Mouse (Mus musculus): ENCODE results near the gene Slc15a1. TPM values are rescaled to one million over a fixed set of nuclear protein-coding genes. Genes with fewer than 3 reads are reported as not detected.
A peak's percentile ranks its signal among the peaks of the same experiment; 100 is the strongest.

The Slc15a1 gene
- polyA plus RNA-seq, 1 experiment from 2014 or later, result 0.74 TPM

DNA sequence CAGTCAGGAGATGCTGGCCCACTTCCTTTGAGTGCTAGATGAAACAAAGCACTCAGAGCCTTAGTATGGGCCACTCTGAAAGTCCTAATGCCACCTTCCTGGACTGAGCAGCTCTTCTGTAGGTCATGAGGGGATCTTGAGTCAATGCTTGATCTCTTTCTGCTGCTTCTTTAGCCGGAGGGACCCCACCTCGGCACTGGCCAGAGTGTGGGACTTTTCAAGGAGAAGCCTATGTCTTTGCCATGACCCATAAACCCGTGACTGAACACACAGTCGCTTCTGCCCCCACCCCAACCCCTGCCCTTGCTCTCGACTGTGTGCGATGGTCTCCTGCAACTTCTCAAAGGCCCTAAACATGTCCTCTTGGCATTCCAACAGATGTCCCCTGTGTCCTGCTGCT lies 52.8 kb downstream of the Slc15a1 start:
- Histone ChIP-seq H3K4me3 (replicated peaks; ENCODE audit: low read depth, low read length) (no peak overlapping the region), H3K4me1 (replicated peaks; ENCODE audit: insufficient read depth, low read length) (no peaks in the 10 kb centered on the region), H3K4me2 (ENCODE audit: low read length) (no peak overlapping the region), H3K9me3 (replicated peaks; ENCODE audit: low read length) (no peaks in the 10 kb centered on the region), H3K36me3 (ENCODE audit: insufficient read depth, low read length) (no peaks in the 10 kb centered on the region), H3K27me3 (ENCODE audit: insufficient read depth, low read length) (no peaks in the 10 kb centered on the region), H3K9ac (ENCODE audit: low read depth, low read length) (no peak overlapping the region), H3K27ac (no peak overlapping the region)
- ATAC-seq (replicated peaks; ENCODE audit: low FRiP score, low read depth) (no peak), DNase-seq (ENCODE audit: low spot score) (no peak)
- TF ChIP-seq CTCF (IDR thresholded peaks at IDR 0.05; ENCODE audit: low read depth), result no peak
- 87% methylated on average over 6 of the region's 6 CpGs for WGBS

- Histone ChIP-seq H3K9me3 (replicated peaks; ENCODE audit: low read length) (no peaks in the 10 kb centered on the region), H3K36me3 (ENCODE audit: insufficient read depth, low read length) (no peaks in the 10 kb centered on the region), H3K4me3 (replicated peaks; ENCODE audit: low read depth, low read length) (no peak overlapping the region), H3K4me1 (replicated peaks; ENCODE audit: insufficient read depth, low read length) (no peaks in the 10 kb centered on the region), H3K27me3 (ENCODE audit: insufficient read depth, low read length) (no peaks in the 10 kb centered on the region), H3K4me2 (ENCODE audit: low read length) (no peak overlapping the region), H3K9ac (ENCODE audit: low read depth, low read length) (no peak overlapping the region), H3K27ac (no peak overlapping the region)
- ATAC-seq (replicated peaks; ENCODE audit: low FRiP score, low read depth) (no peak), DNase-seq (ENCODE audit: low spot score) (no peak)
- no peak for TF ChIP-seq CTCF (IDR thresholded peaks at IDR 0.05; ENCODE audit: low read depth)
- 73% methylated on average over 7 of the region's 7 CpGs for WGBS
Observed at GRCm38 (mm10) chr14:121451424-121452029, 53.5 kb downstream of the Slc15a1 start.

DNA sequence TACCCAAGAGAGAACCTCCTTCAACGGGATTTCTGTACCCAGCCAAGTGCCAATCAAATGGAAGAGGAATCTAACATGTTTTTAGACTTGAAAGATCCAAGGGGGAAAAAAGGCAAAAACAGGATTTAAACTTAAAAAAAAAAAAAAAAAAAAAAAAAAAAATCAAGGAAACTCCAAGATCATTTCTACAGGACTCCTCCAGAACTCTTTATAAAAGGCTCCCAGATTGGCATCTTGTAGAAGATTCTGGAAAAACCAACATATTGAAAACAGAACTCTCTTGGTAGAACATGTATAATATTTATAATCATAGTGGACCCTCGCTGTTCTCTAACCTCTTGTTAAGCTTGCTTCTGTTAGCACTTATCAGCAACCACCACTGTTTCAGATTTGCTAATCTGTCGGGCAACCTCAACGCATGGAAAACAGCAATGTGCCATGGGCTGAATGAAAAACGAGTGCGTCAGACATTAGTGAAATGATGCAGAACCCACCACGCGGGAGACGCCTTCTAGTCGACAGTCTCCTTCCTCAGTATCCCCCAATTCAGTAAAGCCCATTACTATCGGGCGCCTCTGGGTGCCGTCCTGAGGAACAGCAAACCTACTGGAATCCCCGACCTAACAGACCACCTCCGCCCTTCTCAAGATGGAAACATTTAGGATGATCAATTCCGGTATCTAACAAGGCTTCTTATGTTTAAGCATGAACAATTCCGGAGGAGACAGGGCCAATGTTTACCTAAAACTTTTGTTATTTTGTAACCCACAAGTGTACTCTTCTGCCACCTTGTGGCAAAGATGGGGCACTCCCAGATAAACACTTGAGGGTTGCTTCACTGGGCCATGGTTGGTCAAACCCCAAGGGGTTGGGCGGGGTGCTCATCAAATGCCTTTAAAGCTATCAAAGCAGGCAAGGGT lies 54.3 kb downstream of the Slc15a1 start:
- peak overlapping the region; percentile 62 for H3K4me2 ChIP-seq (ENCODE audit: low read length)
- 17% methylated on average over 18 of the region's 18 CpGs for WGBS
- H3K9ac ChIP-seq (ENCODE audit: low read depth, low read length), result no peak overlapping the region

GRCm38 (mm10) chr14:121446951-121447350 lies 58.1 kb downstream of the Slc15a1 start:
- WGBS, result 21% methylated on average over 9 of the region's 9 CpGs
- Histone ChIP-seq H3K4me2 (ENCODE audit: low read length) (no peak overlapping the region), H3K27ac (no peak overlapping the region), H3K4me1 (replicated peaks; ENCODE audit: insufficient read depth, low read length) (no peaks in the 10 kb centered on the region), H3K9ac (ENCODE audit: low read depth, low read length) (no peak overlapping the region), H3K4me3 (replicated peaks; ENCODE audit: low read depth, low read length) (no peak overlapping the region), H3K9me3 (replicated peaks; ENCODE audit: low read length) (no peaks in the 10 kb centered on the region), H3K27me3 (ENCODE audit: insufficient read depth, low read length) (no peaks in the 10 kb centered on the region), H3K36me3 (ENCODE audit: insufficient read depth, low read length) (no peaks in the 10 kb centered on the region)
- DNase-seq (ENCODE audit: low spot score), result peak; percentile 24
- no peak for ATAC-seq (replicated peaks; ENCODE audit: low FRiP score, low read depth)
- no peak for TF ChIP-seq CTCF (IDR thresholded peaks at IDR 0.05; ENCODE audit: low read depth)

More for the DNA sequence above, 54.3 kb downstream of the Slc15a1 start:
- Histone ChIP-seq H3K27ac (no peak overlapping the region), H3K36me3 (ENCODE audit: insufficient read depth, low read length) (no peaks in the 10 kb centered on the region), H3K9me3 (replicated peaks; ENCODE audit: low read length) (no peaks in the 10 kb centered on the region), H3K4me3 (replicated peaks; ENCODE audit: low read depth, low read length) (peak overlapping the region; percentile 21), H3K4me1 (replicated peaks; ENCODE audit: insufficient read depth, low read length) (no peaks in the 10 kb centered on the region), H3K27me3 (ENCODE audit: insufficient read depth, low read length) (no peaks in the 10 kb centered on the region)
- TF ChIP-seq CTCF (IDR thresholded peaks at IDR 0.05; ENCODE audit: low read depth), result peak; percentile 91
- DNase-seq (ENCODE audit: low spot score) (peak; percentile 90), ATAC-seq (replicated peaks; ENCODE audit: low FRiP score, low read depth) (peak; percentile 73)

DNA sequence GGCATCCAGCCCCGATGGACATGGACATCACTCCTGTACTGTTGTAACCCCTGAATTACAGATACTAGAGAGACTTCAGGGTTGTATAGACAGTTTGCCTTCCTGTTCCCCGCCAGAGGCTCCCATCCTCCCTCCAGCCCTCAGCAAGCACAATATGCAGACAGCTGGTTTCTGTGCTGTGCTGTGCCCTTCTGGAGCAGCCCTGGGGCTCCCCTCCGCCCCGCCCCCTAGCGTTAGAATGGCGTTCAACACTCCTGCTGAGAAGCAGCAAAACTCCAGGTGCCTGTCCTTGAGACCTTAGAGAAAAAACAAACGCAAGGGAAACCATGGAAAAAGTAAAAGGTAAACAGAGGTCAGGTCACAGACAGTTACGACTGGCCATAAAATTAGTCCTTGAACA lies 59.9 kb downstream of the Slc15a1 start:
- Histone ChIP-seq H3K27ac (no peak overlapping the region), H3K27me3 (ENCODE audit: insufficient read depth, low read length) (no peaks in the 10 kb centered on the region), H3K36me3 (ENCODE audit: insufficient read depth, low read length) (no peaks in the 10 kb centered on the region), H3K4me3 (replicated peaks; ENCODE audit: low read depth, low read length) (no peak overlapping the region), H3K4me2 (ENCODE audit: low read length) (no peak overlapping the region), H3K4me1 (replicated peaks; ENCODE audit: insufficient read depth, low read length) (no peaks in the 10 kb centered on the region), H3K9ac (ENCODE audit: low read depth, low read length) (no peak overlapping the region), H3K9me3 (replicated peaks; ENCODE audit: low read length) (no peaks in the 10 kb centered on the region)
- DNase-seq (ENCODE audit: low spot score) (peak; percentile 84), ATAC-seq (replicated peaks; ENCODE audit: low FRiP score, low read depth) (peak; percentile 75; the same call in 1 of the 2 replicates)
- peak; percentile 78 for TF ChIP-seq CTCF (IDR thresholded peaks at IDR 0.05; ENCODE audit: low read depth)
- 14% methylated on average over 8 of the region's 8 CpGs for WGBS

GRCm38 (mm10) chr14:121440807-121441206 lies 64.2 kb downstream of the Slc15a1 start:
- no peaks in the 10 kb centered on the region; the same call in 1 of the 2 replicates for H3K4me1 ChIP-seq (replicated peaks; ENCODE audit: insufficient read depth, low read length)
- H3K4me3 ChIP-seq (replicated peaks; ENCODE audit: low read depth, low read length), result no peak overlapping the region
- no peak overlapping the region for H3K4me2 ChIP-seq (ENCODE audit: low read length)
- H3K36me3 ChIP-seq (ENCODE audit: insufficient read depth, low read length), result no peaks in the 10 kb centered on the region
- no peak overlapping the region for H3K27ac ChIP-seq
- no peak overlapping the region for H3K9ac ChIP-seq (ENCODE audit: low read depth, low read length)
- no peaks in the 10 kb centered on the region for H3K27me3 ChIP-seq (ENCODE audit: insufficient read depth, low read length)
- no peaks in the 10 kb centered on the region for H3K9me3 ChIP-seq (replicated peaks; ENCODE audit: low read length)
- TF ChIP-seq CTCF (IDR thresholded peaks at IDR 0.05; ENCODE audit: low read depth), result no peak
- ATAC-seq (replicated peaks; ENCODE audit: low FRiP score, low read depth), result no peak
- DNase-seq (ENCODE audit: low spot score), result no peak
- 94% methylated on average over 6 of the region's 6 CpGs for WGBS

Measured in kidney, postnatal 0 days (tissue).